Mouse (Mus musculus): ENCODE data around the gene Tspan3.

Gene Tspan3

GRCm38 (mm10) chr9:56159456-56159855 is 5.8 kb downstream of the Tspan3 start:
- no peak for DNase-seq (ENCODE audit: low read depth in 2 of 2, low spot score in 2 of 2)

DNA sequence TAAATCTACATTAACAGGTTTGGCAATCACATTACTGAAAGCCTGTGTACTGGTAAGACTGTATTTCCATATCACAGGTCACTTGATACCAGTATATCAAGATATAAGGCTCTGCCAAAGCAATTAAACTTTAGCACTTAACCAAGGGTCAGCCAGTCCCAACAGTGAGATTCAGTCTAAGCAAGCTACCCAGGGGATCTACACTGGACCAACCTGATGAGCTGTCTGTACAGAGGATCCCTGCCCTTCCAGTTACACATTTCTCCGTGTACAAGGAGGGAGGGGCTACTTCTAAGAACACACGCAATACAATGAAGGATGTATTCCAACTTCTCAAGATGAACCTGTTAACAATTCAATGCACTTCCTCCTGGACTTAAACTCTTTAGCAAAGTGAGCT is 7.2 kb downstream of the Tspan3 start:
- no peak for DNase-seq (ENCODE audit: low read depth in 2 of 2, low spot score in 2 of 2)

GRCm38 (mm10) chr9:56154572-56154971 is 10.7 kb downstream of the Tspan3 start:
- DNase-seq (ENCODE audit: low read depth in 2 of 2, low spot score in 2 of 2), result no peak

DNA sequence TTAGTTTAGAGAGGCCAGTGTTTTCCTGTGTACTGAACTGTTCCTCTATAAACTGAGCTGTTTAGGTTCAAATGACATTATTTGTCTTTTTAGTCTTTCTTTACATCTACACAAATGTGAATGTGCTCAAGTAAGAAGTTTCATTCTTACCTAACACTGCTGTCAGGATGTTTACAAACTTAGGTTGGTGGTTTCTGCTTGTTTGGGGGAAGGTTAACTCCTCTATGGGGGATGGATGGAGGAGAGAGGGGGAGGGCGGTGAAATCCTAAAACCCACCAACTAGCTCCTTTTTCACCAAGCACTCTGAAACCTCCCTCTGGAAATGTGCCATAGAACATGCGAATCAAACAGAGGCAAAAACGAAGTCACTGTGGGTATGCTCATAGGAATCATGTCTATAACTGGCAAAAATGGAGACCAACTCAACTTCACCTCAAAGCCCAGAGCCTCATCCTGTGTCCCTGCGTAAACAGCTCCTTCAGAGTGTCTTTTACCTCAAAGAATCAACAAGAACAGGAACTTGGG is 12.7 kb downstream of the Tspan3 start:
- DNase-seq (ENCODE audit: low read depth in 2 of 2, low spot score in 2 of 2), result no peak

DNA sequence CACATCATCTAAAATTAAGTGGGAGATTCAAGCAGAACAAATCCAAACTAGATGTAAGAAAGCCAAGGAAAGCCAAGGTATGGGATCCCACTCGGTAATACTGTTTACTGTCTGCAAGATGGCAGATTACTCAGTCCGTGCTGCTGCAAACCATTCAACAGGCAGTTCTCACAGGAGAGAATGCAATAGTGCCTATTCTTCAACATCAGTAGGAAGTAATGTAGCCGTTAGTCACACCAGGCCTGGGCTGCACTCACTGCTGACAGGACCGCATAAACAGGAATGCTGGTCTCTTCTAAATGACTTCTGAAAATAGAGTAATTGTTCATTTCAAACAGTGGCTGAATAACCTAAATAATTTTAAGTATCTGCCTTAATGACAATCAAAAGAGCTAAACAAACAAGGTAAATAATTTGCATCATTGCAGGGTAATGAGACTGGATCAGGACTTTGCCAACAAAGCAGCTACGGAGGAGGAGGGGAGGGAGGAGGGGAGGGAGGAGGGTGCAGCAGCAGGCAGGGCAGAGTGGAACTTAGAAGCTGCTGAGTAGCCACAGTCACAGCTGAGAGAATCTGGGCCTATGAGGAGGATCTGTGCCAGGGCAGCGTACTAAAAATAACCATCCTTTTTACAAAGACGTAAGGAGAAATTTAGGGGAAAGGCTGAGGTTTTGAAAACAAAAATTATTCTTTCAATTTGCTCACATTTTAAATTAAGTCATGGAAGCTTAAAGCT is 13.4 kb downstream of the Tspan3 start:
- no peak for DNase-seq (ENCODE audit: low read depth in 2 of 2, low spot score in 2 of 2)

GRCm38 (mm10) chr9:56146326-56146923 is 18.9 kb downstream of the Tspan3 start:
- peak in 1 of 2 experiments; percentile 11 for DNase-seq (ENCODE audit: low read depth in 2 of 2, low spot score in 2 of 2)

DNA sequence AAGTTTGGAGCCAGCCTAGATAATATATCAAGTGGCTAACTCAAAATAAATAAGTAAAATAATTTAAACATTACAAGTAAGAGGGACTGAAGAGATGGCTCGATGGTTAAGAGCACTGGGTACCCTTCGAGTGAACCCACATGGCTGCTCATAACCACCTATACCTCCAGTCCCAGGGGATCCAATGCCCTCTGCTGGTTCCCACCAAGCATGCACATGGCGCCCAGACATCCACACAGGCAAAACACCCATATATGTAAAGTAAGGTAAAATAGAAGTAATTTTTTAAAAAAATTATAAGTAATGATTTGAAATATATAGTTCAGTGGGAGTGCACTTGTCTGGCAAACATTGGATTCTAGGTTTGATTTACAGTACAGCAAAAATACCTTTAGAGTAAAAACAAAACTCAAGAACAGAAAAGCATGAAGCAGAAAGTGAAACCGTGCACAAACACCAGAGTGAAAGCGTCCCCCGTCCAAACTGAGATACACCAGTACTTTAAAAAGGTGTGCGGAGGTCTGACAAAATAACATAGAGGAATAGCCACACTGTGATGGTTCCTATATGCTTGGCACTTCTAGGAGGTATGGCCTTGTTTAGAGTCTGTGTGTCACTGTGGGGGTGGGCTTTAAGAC is 20.8 kb downstream of the Tspan3 start:
- no peak for DNase-seq (ENCODE audit: low read depth in 2 of 2, low spot score in 2 of 2)

DNA sequence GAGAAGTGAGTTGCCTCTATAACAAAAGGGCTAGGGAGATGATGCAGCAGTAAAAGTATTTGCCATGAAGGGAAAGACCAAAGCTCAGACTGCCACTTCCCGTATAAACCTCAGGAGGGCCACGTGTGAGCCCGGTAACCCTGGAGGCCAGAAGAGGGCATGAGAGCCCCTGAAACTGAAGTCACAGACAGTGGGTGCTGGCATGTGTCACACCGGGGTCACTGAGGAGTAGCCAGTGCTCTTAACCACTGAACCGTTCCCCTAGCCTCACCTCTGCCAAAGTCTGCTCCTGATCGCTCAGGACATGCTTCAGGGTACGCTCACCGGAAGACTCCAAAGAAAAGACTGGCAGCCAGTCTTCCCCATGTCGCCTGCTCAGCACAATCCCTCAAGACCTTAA is 23.5 kb downstream of the Tspan3 start:
- no peak for DNase-seq (ENCODE audit: low read depth in 2 of 2, low spot score in 2 of 2)

DNA sequence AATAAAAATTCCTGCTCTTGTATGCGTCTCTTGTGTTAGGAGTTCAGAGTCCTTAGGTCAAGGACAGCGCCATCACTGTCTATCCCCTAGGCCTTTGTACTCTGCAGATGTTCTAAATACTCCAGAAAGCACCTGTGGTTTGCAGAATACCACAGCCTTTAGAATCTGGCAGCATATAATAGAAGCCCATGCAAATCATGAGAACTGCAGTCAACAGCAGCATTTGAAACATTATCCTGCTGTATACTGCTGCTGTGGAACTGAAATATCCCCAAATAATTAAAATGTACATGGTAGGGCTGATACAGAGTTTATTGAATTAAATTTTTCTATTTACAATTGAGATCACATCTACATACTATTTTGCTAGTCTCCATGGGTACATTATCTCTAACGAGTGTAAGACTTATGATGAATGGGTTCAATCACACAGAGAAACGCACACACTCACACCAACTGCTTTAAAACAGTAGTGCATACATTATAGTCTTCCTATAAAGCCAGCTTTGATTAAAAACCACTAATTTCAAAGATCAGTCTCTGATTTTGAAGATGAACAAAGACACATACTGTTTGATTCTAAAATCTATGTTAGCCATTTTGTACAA is 29.6 kb downstream of the Tspan3 start:
- no peak for DNase-seq (ENCODE audit: low read depth in 2 of 2, low spot score in 2 of 2)

- no peak for DNase-seq (ENCODE audit: low read depth in 2 of 2, low spot score in 2 of 2)
Observed at GRCm38 (mm10) chr9:56134614-56135013, 30.7 kb downstream of the Tspan3 start.

- DNase-seq (ENCODE audit: low read depth in 2 of 2, low spot score in 2 of 2), result no peak
Observed at GRCm38 (mm10) chr9:56133970-56134369, 31.3 kb downstream of the Tspan3 start.

- no peak for DNase-seq (ENCODE audit: low read depth in 2 of 2, low spot score in 2 of 2)
Observed at GRCm38 (mm10) chr9:56131813-56132525, 33.3 kb downstream of the Tspan3 start.

DNA sequence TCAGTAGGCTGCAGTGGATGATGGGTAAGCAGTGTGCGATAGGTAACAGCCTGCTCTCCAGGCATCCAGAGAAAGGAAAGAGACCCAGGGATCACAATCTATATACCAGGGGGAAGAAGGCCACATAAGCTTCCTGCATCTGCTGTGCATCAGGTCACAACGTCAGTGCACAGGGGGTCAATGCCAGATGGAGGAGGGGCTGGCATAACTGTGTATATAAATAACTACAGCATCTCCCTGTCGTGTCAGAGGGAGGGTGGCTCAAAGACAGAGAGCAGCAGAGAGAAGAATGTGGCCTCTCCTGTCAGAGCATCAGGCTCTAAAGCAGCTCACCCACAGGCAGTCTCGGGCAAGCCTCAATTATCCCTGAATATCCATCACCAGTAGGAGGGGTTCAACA is 34.7 kb downstream of the Tspan3 start:
- DNase-seq (ENCODE audit: low read depth in 2 of 2, low spot score in 2 of 2), result no peak

GRCm38 (mm10) chr9:56129951-56130350 is 35.3 kb downstream of the Tspan3 start:
- no peak for DNase-seq (ENCODE audit: low read depth in 2 of 2, low spot score in 2 of 2)

- no peak for DNase-seq (ENCODE audit: low read depth in 2 of 2, low spot score in 2 of 2)
Observed at GRCm38 (mm10) chr9:56128331-56128730, 36.9 kb downstream of the Tspan3 start.

- DNase-seq (ENCODE audit: low read depth in 2 of 2, low spot score in 2 of 2), result no peak
Observed at GRCm38 (mm10) chr9:56126453-56127173, 38.7 kb downstream of the Tspan3 start.

GRCm38 (mm10) chr9:56124561-56124960 is 40.7 kb downstream of the Tspan3 start:
- DNase-seq (ENCODE audit: low read depth in 2 of 2, low spot score in 2 of 2), result no peak

DNA sequence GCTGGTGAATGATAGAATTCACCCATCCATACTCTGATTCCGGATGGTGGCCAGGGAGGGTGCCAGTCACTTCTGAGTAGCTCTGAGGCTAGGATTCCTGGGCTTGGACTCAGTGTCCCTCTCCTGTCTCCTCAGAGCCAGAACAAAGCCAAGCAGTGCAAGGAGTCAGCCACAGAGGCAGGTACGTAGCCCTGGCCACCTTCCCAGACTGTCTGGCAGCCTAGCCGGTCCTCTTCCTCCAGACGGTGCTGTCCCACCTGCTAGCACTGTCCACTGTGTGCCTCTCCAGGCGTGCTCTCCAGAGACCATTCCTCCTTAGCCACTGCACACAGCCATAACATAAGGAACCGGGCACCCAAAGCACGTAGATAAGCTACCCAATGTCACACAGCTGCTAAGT is 41.7 kb downstream of the Tspan3 start:
- no peak for DNase-seq (ENCODE audit: low read depth in 2 of 2, low spot score in 2 of 2)

DNA sequence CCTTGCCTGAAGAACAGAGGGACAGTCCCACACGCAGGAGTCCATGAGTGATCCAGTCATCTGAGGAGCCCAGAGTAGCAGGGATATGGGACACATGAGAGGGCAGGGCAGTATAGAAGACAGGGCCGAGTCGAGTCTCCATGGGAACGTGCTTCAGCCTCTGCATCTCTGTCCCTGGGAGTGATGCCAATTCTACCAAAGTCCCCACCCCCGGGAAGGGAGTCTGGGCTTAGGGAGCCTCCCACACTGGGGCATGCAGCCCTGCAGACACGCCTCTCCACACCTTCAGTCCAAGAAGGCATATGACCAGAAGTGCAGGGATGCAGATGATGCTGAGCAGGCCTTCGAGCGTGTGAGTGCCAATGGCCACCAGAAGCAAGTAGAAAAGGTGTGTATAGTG is 42.3 kb downstream of the Tspan3 start:
- no peak for DNase-seq (ENCODE audit: low read depth in 2 of 2, low spot score in 2 of 2)

- DNase-seq (ENCODE audit: low read depth in 2 of 2, low spot score in 2 of 2), result no peak
Observed at GRCm38 (mm10) chr9:56121097-56121496, 44.2 kb downstream of the Tspan3 start.

GRCm38 (mm10) chr9:56119651-56120050 is 45.6 kb downstream of the Tspan3 start:
- no peak for DNase-seq (ENCODE audit: low read depth in 2 of 2, low spot score in 2 of 2)

Measured in CD8-positive naive resting alpha-beta T cell, adult 2 months (primary cell).